Comparison of ENCODE assay signal across 22 mouse cellular contexts in the genomic region with DNA sequence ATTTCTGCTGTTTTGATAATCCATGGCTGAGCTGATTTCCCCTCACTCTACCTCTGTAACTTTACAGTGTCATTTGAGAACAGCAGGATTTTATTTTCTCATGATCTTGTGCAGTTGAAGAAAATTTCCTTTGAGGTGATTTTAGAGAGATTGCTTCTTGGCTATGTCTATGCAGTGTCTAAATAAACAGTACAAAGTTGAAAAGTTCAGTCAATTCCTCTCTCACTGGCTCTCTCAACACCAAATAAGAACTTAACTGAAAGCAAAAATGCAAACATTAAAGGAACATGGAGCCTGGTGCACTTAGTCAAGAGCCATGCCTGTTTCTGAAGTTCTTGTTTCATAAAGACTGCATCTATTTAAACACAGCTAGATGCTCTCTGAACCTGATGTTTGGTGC.
"Had no signal": no experiment of that assay in that cellular context is flagged by ENCODE, and none has a peak within 500 bp of the region (broad histone marks: within the 10 kb centered on the region; RNA-seq: fewer than 3 reads in every experiment).

No protein-coding gene starts in this region.

- ATAC-seq: hindbrain, postnatal 0 days; inflammation-experienced regulatory T-cells, adult 6 months; liver, embryonic 12.5 days; midbrain, embryonic 13.5 days; midbrain, embryonic 16.5 days had no signal

- H3K4me1 ChIP-seq: liver, embryonic 12.5 days; liver, embryonic 15.5 days; megakaryocyte, embryonic 14.5 days; midbrain, embryonic 10.5 days; midbrain, embryonic 13.5 days; neural tube, embryonic 12.5 days; neural tube, embryonic 15.5 days had no signal

- H3K36me3 ChIP-seq: liver, embryonic 12.5 days; liver, embryonic 15.5 days; midbrain, embryonic 10.5 days; midbrain, embryonic 13.5 days; neural tube, embryonic 12.5 days; neural tube, embryonic 15.5 days had no signal

- DNase-seq: kidney, adult 2 months; kidney, postnatal 25 days; layer of hippocampus, adult 9-11 months; lung, adult 2 months; lung, postnatal 14 days; right cerebral cortex, adult 18-20 months; right cerebral cortex, postnatal 25 days; spleen, adult 18-20 months; thymus, postnatal 25 days had no signal

- H3K27ac ChIP-seq: hindbrain, postnatal 0 days; kidney, postnatal 0 days; layer of hippocampus, adult 2 months; left cerebral cortex, adult 2 months; liver, embryonic 12.5 days; liver, embryonic 15.5 days; midbrain, embryonic 10.5 days; midbrain, embryonic 13.5 days; neural tube, embryonic 12.5 days; neural tube, embryonic 15.5 days had no signal

- H3K4me2 ChIP-seq: liver, embryonic 12.5 days; liver, embryonic 15.5 days; midbrain, embryonic 13.5 days; neural tube, embryonic 12.5 days; neural tube, embryonic 15.5 days had no signal

- H3K27me3 ChIP-seq: liver, embryonic 12.5 days; liver, embryonic 15.5 days; megakaryocyte, embryonic 14.5 days; midbrain, embryonic 13.5 days; neural tube, embryonic 12.5 days; neural tube, embryonic 15.5 days had no signal

- H3K9ac ChIP-seq: liver, embryonic 12.5 days; liver, embryonic 15.5 days; midbrain, embryonic 13.5 days; neural tube, embryonic 12.5 days; neural tube, embryonic 15.5 days had no signal

- H3K4me3 ChIP-seq: layer of hippocampus, adult 2 months; left cerebral cortex, adult 2 months; liver, embryonic 12.5 days; liver, embryonic 15.5 days; megakaryocyte, embryonic 14.5 days; midbrain, embryonic 10.5 days; midbrain, embryonic 13.5 days; neural tube, embryonic 12.5 days; neural tube, embryonic 15.5 days had no signal

- H3K9me3 ChIP-seq: liver, embryonic 12.5 days; liver, embryonic 15.5 days; megakaryocyte, embryonic 14.5 days; midbrain, embryonic 10.5 days; midbrain, embryonic 13.5 days; neural tube, embryonic 12.5 days; neural tube, embryonic 15.5 days had no signal
